Mouse (Mus musculus) limb, embryonic 15.5 days (tissue): Measurements from ENCODE around the gene 9930104L06Rik. TPM values are rescaled to one million over a fixed set of nuclear protein-coding genes. Genes with fewer than 3 reads are reported as not detected.

ENCODE experiments used
- ATAC-seq: fragments of 200-750 bp; cut with Nextera tagmentation; 2 replicates; pipeline ENCODE4 v1.8.0; 2017; ENCODE audit warnings: low read depth, moderate TSS enrichment; ENCODE audit not compliant: insufficient number of reproducible peaks, low FRiP score, low TSS enrichment
- H3K27ac ChIP-seq: fragments of 300-500 bp; sonication (generic); 2 replicates; pipeline ENCODE4 v1.5.1; 2015; ENCODE audit warnings: moderate library complexity, mild to moderate bottlenecking, inconsistent platforms
- H3K27me3 ChIP-seq: fragments of 300-500 bp; sonication (generic); 2 replicates; pipeline ENCODE4 v1.6.1; 2015; ENCODE audit warnings: inconsistent platforms
- H3K36me3 ChIP-seq: fragments of 300-500 bp; sonication (generic); 2 replicates; pipeline ENCODE4 v1.6.1; 2015; ENCODE audit warnings: inconsistent platforms
- H3K4me1 ChIP-seq: fragments of 300-500 bp; sonication (generic); 2 replicates; pipeline ENCODE4 v1.6.1; 2015; ENCODE audit warnings: inconsistent platforms
- H3K4me2 ChIP-seq: fragments of 300-500 bp; sonication (generic); 2 replicates; pipeline ENCODE4 v1.6.1; 2015; ENCODE audit warnings: mild to moderate bottlenecking, inconsistent platforms
- H3K4me3 ChIP-seq: fragments of 300-500 bp; sonication (generic); 2 replicates; pipeline ENCODE4 v1.5.1; 2015; ENCODE audit warnings: mild to moderate bottlenecking, inconsistent platforms
- H3K9ac ChIP-seq: fragments of 300-500 bp; sonication (generic); 2 replicates; pipeline ENCODE4 v1.6.1; 2015; ENCODE audit warnings: inconsistent platforms
- H3K9me3 ChIP-seq: fragments of 300-500 bp; sonication (generic); 2 replicates; pipeline ENCODE4 v1.6.1; 2016; ENCODE audit warnings: inconsistent platforms
- WGBS: fragments of 180-500 bp; shearing (Covaris S2); methylation state at CpG from one replicate; pipeline ENCODE4 v1.1.7; 2015; 5-methylcytosine and 5-hydroxymethylcytosine counted together
- polyA plus RNA-seq: library from polyadenylated mRNA; unstranded; fragments of >200 nt; fragmentation: Nextera tagmentation; extraction: Ambion mirVana; gene quantifications from 2 replicates; pipeline ENCODE4 v1.2.1, GENCODE M21; 2015

Gene 9930104L06Rik
- 13.8 and 16.6 TPM in 2 replicates for polyA plus RNA-seq

DNA sequence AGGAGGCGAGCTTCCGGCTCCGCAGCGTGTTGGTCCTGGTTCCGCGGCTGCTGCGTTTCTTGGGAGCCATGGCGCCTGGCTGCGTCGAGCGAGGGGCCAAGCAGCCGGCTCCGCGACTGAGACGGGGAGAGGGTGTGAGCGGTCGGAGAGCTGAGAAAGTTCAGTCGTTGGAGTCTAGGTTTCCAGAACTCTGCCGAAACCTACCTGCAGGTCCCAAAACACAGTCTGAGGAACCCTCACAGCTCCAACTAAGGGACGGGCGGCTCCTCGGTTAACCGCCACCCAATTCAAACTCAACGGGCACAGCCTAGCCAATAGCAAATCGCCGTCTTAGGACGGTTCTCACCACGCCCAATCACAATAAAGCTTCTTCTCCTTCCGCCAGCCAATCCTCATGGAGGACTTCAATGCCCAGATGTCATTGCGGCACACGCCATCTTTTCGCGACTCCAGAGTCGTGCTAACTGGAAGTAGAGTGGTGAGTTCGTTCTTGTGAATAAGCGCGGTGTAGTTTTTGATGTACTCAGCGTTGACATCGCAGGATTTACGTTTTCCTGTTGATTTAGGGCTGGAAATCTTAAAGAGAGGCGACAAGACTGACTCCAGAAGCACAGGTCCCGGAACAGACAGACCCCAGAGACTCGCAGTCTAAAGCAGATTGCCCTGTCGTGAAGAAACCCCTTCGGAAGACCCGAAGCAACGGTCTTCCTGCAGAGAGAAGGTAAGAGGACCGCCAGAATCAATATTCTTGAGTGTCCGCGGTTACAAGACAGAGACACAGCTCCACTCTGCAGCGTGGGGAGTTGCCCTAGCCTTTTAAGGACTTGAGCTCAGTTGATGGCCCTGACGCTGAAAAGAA, at the start of gene 9930104L06Rik:
Gene 9930104L06Rik (plus strand): TSS at position 436 of the 859 bp plus-strand sequence.
- Histone ChIP-seq H3K9me3 (no peaks in the 10 kb centered on the region), H3K27me3 (no peaks in the 10 kb centered on the region), H3K9ac (peak within 1 kb of the TSS; percentile 71), H3K4me3 (peak within 1 kb of the TSS; percentile 90), H3K4me2 (peak within 1 kb of the TSS; percentile 89), H3K4me1 (peaks cover 26% of the 10 kb centered on the region), H3K27ac (peak within 1 kb of the TSS; percentile 50; the same call in 1 of the 2 replicates), H3K36me3 (peaks cover 33% of the 10 kb centered on the region)
- ATAC-seq, result peak; percentile 98
- under 1% methylated on average over 52 of the region's 52 CpGs for WGBS

DNA sequence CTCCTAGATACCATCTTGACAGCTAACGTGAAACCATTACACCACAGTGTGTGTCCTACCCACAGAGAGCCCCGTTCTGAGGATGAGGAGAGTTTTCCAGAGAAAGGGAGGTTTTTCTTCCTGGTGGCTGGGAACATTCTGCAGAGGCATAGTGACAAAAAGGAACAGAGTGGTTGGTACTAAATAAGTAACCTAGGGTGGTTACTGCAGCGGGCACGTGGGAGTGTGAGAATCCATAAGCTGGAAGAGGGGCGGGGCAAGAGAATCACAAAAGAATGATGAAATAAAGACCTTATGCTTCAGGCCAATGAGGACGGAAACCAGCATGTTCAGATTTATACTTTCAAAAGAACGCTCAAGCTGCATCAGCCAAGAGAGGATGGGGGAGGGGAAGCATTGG, 48.1 kb upstream of the 9930104L06Rik start:
- peaks cover 68% of the 10 kb centered on the region for H3K27me3 ChIP-seq

DNA sequence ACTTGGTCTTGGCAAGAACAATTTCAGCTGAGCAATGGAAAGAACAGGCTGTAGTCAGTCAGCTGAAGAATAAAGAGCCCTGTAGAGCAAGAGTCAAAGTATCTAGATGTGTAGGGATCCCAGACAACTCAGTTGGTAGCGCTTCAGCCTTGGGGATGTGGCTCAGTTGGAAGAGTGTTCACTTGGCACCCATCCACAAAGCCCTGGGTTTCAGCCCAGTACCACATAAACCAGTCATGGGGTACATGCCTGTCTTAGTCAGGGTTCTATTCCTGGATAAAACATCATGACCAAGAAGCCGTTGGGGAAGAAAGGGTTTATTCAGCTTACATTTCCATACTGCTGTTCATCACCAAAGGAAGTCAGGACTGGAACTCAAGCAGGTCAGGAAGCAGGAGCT, 46.9 kb upstream of the 9930104L06Rik start:
- Histone ChIP-seq H3K27ac (no peak overlapping the region), H3K27me3 (peaks cover 71% of the 10 kb centered on the region), H3K4me1 (peaks cover 6% of the 10 kb centered on the region), H3K4me2 (no peak overlapping the region), H3K9me3 (no peaks in the 10 kb centered on the region), H3K9ac (no peak overlapping the region), H3K4me3 (no peak overlapping the region), H3K36me3 (no peaks in the 10 kb centered on the region)
- WGBS, result 78% methylated on average over 2 of the region's 2 CpGs
- ATAC-seq, result no peak

More for the DNA sequence above, 48.1 kb upstream of the 9930104L06Rik start:
- ATAC-seq, result no peak
- Histone ChIP-seq H3K9ac (no peak overlapping the region), H3K4me3 (no peak overlapping the region), H3K9me3 (no peaks in the 10 kb centered on the region), H3K4me2 (no peak overlapping the region), H3K27ac (no peak overlapping the region), H3K4me1 (no peaks in the 10 kb centered on the region), H3K36me3 (no peaks in the 10 kb centered on the region)
- 68% methylated on average over 7 of the region's 7 CpGs for WGBS

DNA sequence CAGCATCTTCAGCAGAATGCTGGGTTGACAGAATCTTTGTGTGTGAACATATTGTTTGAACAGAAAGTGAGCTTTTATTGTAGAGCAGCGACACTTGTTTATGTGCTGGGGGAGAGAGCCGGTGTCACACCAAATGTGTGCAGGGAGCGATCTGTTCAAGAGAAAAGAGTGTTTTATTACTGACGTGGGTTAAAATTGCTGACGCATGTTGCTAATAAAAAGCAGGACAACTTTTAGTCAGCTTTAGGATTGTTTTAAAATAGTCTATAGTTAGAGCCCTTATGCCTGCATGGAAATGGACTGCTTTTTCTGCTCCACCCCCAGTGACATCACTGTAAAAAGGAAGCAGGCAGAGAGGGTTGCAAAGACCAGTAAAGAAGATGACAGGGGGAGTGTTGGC, 46.0 kb upstream of the 9930104L06Rik start:
- no peak overlapping the region for H3K27ac ChIP-seq
- H3K36me3 ChIP-seq, result no peaks in the 10 kb centered on the region
- H3K27me3 ChIP-seq, result peaks cover 71% of the 10 kb centered on the region
- H3K9ac ChIP-seq, result no peak overlapping the region
- no peak overlapping the region for H3K4me2 ChIP-seq
- H3K9me3 ChIP-seq, result no peaks in the 10 kb centered on the region
- H3K4me1 ChIP-seq, result peaks cover 8% of the 10 kb centered on the region
- no peak overlapping the region for H3K4me3 ChIP-seq
- no peak for ATAC-seq
- WGBS, result 45% methylated on average over 5 of the region's 5 CpGs

DNA sequence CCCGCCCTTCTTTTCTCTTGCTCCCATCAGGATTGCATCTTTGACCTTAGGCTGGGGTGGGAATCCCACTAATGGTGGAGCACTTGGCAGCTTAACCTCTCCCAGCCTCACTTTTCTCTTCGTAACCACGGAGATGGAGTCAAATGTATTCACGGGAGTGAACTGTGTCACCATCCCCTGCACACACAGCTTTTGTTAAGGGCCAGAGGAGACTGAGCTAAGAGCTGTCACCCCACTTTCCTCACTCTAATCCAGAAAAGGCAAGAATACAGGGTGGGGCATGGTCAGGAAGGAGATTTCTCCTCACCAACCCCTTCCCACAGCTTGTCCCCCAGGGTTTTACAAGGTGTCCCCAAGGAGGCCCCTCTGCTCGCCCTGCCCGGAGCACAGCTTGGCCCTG, 43.1 kb upstream of the 9930104L06Rik start:
- H3K27ac ChIP-seq, result no peak overlapping the region
- peaks cover 8% of the 10 kb centered on the region for H3K4me1 ChIP-seq
- H3K4me2 ChIP-seq, result no peak overlapping the region
- no peak overlapping the region for H3K9ac ChIP-seq
- no peak for ATAC-seq
- peaks cover 75% of the 10 kb centered on the region for H3K27me3 ChIP-seq
- no peaks in the 10 kb centered on the region for H3K36me3 ChIP-seq
- no peak overlapping the region for H3K4me3 ChIP-seq
- H3K9me3 ChIP-seq, result no peaks in the 10 kb centered on the region
- WGBS, result 30% methylated on average over 6 of the region's 6 CpGs

DNA sequence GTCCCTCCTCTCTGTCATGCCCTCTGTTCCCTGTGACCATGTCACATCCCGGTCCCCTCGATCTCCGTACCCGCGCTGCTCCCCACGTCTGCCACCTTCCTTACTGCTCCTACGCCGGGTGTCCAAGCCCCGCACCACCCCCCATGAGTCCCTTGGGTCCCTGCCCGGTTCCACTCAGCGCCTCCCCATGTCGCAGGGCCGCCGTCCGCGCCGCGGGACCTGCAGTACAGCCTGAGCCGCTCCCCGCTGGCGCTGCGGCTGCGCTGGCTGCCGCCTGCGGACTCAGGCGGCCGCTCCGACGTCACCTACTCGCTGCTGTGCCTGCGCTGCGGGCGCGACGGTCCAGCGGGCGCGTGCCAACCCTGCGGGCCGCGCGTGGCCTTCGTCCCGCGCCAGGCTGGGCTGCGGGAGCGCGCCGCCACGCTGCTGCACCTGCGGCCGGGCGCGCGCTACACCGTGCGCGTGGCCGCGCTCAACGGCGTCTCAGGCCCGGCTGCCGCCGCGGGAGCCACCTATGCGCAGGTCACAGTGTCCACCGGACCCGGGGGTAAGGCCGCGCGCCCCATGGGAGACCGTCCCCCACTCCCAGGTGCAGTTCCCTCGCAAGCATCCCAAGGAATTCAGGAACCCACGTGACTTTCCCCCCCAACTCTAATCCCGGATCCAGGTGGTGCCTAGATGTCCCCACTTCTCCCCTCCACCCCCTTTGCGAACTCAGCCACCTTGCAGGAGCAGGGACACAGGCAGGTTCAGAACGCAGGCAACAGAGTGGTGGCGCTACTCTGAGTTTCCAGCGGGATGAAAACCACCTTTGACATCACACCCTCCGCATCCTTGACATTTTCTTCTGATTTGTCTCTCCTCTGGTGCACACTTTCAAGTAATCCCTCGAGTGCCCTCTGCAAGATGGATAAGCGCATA, 42.1 kb upstream of the 9930104L06Rik start:
- H3K4me1 ChIP-seq, result peaks cover 8% of the 10 kb centered on the region
- 2% methylated on average over 83 of the region's 83 CpGs for WGBS
- no peaks in the 10 kb centered on the region for H3K36me3 ChIP-seq
- H3K4me2 ChIP-seq, result peak overlapping the region; percentile 58
- H3K9ac ChIP-seq, result no peak overlapping the region
- H3K27ac ChIP-seq, result no peak overlapping the region
- ATAC-seq, result peak; percentile 44; the same call in 1 of the 2 replicates
- H3K27me3 ChIP-seq, result peaks cover 84% of the 10 kb centered on the region
- peak overlapping the region; percentile 38 for H3K4me3 ChIP-seq
- H3K9me3 ChIP-seq, result no peaks in the 10 kb centered on the region

DNA sequence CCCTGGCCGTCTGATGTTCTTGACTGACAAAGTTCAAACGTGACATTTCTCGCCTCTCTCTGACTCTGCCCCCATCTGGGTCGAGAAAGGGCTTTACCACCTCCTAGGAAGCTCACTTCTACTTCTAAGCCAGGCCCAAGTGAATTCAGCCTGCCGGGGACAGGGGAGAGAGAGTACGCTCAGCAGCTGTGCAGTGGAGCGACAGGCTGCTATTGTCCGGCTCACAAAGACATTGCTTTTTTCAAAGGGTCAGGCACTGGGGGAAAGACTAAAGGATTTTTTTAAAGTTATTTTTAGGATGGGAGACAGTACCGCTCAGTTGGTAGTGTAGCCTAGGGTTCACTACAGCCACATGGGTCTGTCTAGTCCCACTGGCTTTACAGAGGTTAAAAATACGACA, 38.4 kb upstream of the 9930104L06Rik start:
- H3K27me3 ChIP-seq, result peaks cover 75% of the 10 kb centered on the region
- H3K9me3 ChIP-seq, result no peaks in the 10 kb centered on the region
- H3K27ac ChIP-seq, result no peak overlapping the region
- no peaks in the 10 kb centered on the region for H3K36me3 ChIP-seq
- H3K4me2 ChIP-seq, result no peak overlapping the region
- ATAC-seq, result no peak
- no peak overlapping the region for H3K9ac ChIP-seq
- peaks cover 8% of the 10 kb centered on the region for H3K4me1 ChIP-seq
- no peak overlapping the region for H3K4me3 ChIP-seq
- WGBS, result 66% methylated on average over 10 of the region's 10 CpGs

DNA sequence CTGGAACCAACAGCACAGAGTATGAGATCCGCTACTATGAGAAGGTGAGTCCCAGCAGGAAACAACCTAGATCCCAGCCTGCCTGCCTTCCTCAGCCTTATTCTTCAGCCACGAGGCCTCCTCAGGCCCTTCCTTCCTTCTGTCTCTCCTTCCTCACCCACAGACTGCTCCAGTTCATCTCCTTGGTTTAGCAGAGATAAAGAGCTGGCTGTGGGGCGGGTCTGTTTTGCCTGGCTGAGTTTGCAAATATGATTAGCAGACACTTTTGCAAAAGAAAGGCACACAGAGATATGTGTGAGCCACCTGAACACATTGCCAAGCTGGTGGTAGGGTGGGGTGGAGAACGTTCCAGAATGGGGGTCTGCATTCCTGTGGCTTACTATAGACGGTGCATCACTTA, 36.9 kb upstream of the 9930104L06Rik start:
- 54% methylated on average over 5 of the region's 5 CpGs for WGBS

DNA sequence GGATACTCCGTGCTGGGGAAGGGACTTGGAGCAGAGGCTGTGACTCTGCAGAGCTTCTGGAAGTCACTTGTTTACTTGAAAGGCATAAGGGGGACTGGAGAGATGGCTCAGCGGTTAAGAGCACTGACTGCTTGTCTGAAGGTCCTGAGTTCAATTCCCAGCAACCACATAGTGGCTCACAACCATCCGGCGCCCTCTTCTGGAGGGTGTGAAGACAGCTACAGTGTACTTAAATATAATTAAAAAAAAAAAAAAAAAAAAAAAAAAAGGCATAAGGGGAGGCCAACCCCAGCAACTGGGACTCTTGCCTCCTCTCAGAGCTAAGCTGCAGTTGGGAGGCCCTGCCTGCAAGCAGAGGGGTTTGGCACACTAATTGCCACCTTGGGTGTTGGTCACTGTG, 31.4 kb upstream of the 9930104L06Rik start:
- peaks cover 25% of the 10 kb centered on the region; the same call in 1 of the 2 replicates for H3K27me3 ChIP-seq
- no peak overlapping the region for H3K27ac ChIP-seq
- H3K9ac ChIP-seq, result no peak overlapping the region
- no peaks in the 10 kb centered on the region for H3K9me3 ChIP-seq
- H3K36me3 ChIP-seq, result no peaks in the 10 kb centered on the region
- no peak overlapping the region for H3K4me2 ChIP-seq
- ATAC-seq, result no peak
- peaks cover 10% of the 10 kb centered on the region for H3K4me1 ChIP-seq
- no peak overlapping the region for H3K4me3 ChIP-seq
- WGBS, result 61% methylated on average over 4 of the region's 4 CpGs

More for the DNA sequence above, 36.9 kb upstream of the 9930104L06Rik start:
- H3K4me3 ChIP-seq, result no peak overlapping the region
- no peak overlapping the region for H3K9ac ChIP-seq
- H3K9me3 ChIP-seq, result no peaks in the 10 kb centered on the region
- no peak for ATAC-seq
- no peak overlapping the region for H3K4me2 ChIP-seq
- no peak overlapping the region for H3K27ac ChIP-seq
- H3K4me1 ChIP-seq, result peaks cover 2% of the 10 kb centered on the region
- no peaks in the 10 kb centered on the region for H3K36me3 ChIP-seq
- H3K27me3 ChIP-seq, result peaks cover 64% of the 10 kb centered on the region

DNA sequence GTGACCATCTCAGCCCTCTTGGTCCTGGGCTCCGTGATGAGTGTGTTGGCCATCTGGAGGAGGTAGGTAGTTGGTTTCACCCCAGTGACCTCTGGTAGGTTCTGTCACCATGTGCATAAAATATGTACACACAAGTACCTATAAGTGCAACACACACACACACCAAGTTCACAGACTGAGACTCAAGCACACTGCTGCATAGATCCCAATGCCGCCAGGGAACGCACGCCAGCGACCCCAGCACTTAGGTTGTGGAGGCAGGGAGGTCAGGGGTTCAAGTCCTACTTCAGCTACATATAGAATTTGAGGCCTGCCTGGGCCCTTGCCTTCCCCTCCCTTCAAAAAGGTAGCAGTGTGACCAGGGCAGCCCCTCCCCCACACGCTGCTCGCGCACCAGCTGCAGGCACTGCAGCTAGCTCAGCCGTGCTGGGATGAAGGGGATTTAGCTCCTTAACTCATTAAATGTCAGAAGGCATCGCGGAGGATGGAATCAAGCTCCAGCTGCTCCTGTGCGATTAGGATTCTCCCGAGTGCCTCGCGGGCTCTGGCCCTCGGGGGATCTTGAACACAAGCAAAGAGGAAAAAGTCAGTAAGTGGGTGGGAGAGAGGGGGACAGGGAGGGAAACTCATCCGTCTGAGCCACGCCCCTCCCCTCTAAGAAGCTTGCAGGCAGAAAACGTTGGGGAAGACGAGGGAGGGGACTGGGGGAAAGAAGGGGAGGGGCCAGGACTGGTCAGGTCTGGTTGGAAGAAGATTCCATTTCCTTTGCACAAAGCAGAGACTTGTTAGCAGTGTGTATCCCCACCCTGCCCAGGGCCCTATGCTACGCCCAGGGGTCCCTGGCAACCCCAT, 30.7 kb upstream of the 9930104L06Rik start:
- Histone ChIP-seq H3K9ac (0 out of 2 replicates have a peak overlapping the region, but pooled peaks have one; percentile 10), H3K27me3 (peaks cover 25% of the 10 kb centered on the region; the same call in 1 of the 2 replicates), H3K4me3 (peak overlapping the region; percentile 27), H3K9me3 (no peaks in the 10 kb centered on the region), H3K36me3 (no peaks in the 10 kb centered on the region), H3K4me2 (peak overlapping the region; percentile 47), H3K4me1 (peaks cover 10% of the 10 kb centered on the region), H3K27ac (no peak overlapping the region)
- ATAC-seq, result peak; percentile 62; the same call in 1 of the 2 replicates
- 9% methylated on average over 21 of the region's 21 CpGs for WGBS

DNA sequence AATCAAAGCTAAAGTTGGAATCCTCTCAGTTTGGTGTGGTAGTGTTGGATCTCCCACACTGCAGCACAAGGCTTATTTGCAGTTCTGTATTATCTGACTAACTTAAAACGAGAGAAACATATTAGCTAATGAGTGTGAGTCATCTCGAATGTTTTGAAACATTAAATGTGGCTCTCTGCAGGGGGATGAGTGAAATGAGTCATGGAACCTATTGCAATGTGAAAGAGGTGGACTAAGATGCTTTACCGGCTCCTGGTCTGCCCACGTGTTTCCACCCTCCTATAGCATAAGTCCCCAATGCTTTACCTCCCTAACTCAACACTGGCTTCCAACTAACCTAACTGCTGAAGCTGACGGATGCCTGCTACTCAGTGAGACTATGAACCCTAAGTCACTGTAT, 8.7 kb upstream of the 9930104L06Rik start:
- H3K4me1 ChIP-seq, result no peaks in the 10 kb centered on the region
- no peaks in the 10 kb centered on the region for H3K9me3 ChIP-seq
- no peak overlapping the region for H3K4me2 ChIP-seq
- H3K27me3 ChIP-seq, result no peaks in the 10 kb centered on the region
- no peak overlapping the region for H3K27ac ChIP-seq
- WGBS, result 85% methylated on average over 5 of the region's 5 CpGs
- H3K9ac ChIP-seq, result no peak overlapping the region
- no peak overlapping the region for H3K4me3 ChIP-seq
- ATAC-seq, result no peak
- H3K36me3 ChIP-seq, result peaks cover 71% of the 10 kb centered on the region
